In genomic region chr11:74770595-74771207, GRCm38 (mm10) we compare ENCODE assay signal across 8 mouse cellular contexts. TPM values are rescaled to one million over a fixed set of nuclear protein-coding genes. Genes with fewer than 3 reads are reported as not detected.
DNase-seq lines count a peak whose midpoint lies in the region; ATAC-seq lines count a peak whose summit lies in the region.

TSS of gene Mettl16 (plus strand) at chr11:74770830.

- DNase-seq in adrenal gland, adult (ENCODE audit: inconsistent age in 2 of 2, low spot score in 1 of 2): peak; percentile 94 to 99
- DNase-seq in embryo, embryonic 10.5 days (ENCODE audit: low spot score): peak; percentile 100
- DNase-seq in gastrocnemius, postnatal 14 days: peak; percentile 91
- DNase-seq in left cerebral cortex, postnatal 10 days (ENCODE audit: extremely low spot score in 1 of 2, low spot score in 2 of 2): peak; percentile 95 to 97
- DNase-seq in right cerebral cortex, postnatal 25 days: peak; percentile 94
- DNase-seq in urinary bladder, postnatal 4 days (ENCODE audit: low spot score in 2 of 2): peak; percentile 90 to 93

- peak; percentile 99 for ATAC-seq in inflammation-experienced regulatory T-cells, adult 6 months
- ATAC-seq in megakaryocyte-erythroid progenitor cell, adult 5-6 weeks (replicated peaks; ENCODE audit: low FRiP score, low TSS enrichment, poor library complexity, severe bottlenecking): peak; percentile 96

- intact Hi-C loops in gastrocnemius, postnatal 14 days (cut with DNase I; ENCODE audit: low total_unique reads): no loop called here
- intact Hi-C loops in left cerebral cortex, postnatal 10 days (cut with DNase I): no loop called here

RNA-seq across cellular contexts. Expression of gene Mettl16, which starts in this region (rescaled TPM):
- 1 to 10 TPM; 8.5 to 9.2 TPM for total RNA-seq in gastrocnemius, postnatal 14 days (2021)
- polyA plus RNA-seq in inflammation-experienced regulatory T-cells, adult 6 months (2017; shearing (Covaris generic)): 10 to 100 TPM; 29.2 to 32.2 (median 31.5) TPM
- 10 to 100 TPM; 15.1 to 18.0 TPM for total RNA-seq in left cerebral cortex, postnatal 10 days (2021)
- total RNA-seq in megakaryocyte-erythroid progenitor cell, adult 5-6 weeks (2014; fragmentation: Nextera tagmentation): 18.0 and 36.3 TPM in 2 replicates
- 43.1 and 44.7 TPM in 2 replicates for total RNA-seq in megakaryocyte-erythroid progenitor cell, adult 5-6 weeks (2017)

Comparison
In these comparisons a context has a peak if more than half of its experiments do, and no peak if none do; other contexts are left out.
1. Peak in every context shown above with its lines: DNase-seq and ATAC-seq.